Mouse (Mus musculus): Measurements from ENCODE around the gene Hmgcll1. TPM values are rescaled to one million over a fixed set of nuclear protein-coding genes. Genes with fewer than 3 reads are reported as not detected.
A peak's percentile ranks its signal among the peaks of the same experiment; 100 is the strongest.

Gene Hmgcll1
- polyA plus RNA-seq (2015; fragmentation: Nextera tagmentation; extraction: Ambion mirVana): 4.7 and 5.7 TPM in 2 replicates

DNA sequence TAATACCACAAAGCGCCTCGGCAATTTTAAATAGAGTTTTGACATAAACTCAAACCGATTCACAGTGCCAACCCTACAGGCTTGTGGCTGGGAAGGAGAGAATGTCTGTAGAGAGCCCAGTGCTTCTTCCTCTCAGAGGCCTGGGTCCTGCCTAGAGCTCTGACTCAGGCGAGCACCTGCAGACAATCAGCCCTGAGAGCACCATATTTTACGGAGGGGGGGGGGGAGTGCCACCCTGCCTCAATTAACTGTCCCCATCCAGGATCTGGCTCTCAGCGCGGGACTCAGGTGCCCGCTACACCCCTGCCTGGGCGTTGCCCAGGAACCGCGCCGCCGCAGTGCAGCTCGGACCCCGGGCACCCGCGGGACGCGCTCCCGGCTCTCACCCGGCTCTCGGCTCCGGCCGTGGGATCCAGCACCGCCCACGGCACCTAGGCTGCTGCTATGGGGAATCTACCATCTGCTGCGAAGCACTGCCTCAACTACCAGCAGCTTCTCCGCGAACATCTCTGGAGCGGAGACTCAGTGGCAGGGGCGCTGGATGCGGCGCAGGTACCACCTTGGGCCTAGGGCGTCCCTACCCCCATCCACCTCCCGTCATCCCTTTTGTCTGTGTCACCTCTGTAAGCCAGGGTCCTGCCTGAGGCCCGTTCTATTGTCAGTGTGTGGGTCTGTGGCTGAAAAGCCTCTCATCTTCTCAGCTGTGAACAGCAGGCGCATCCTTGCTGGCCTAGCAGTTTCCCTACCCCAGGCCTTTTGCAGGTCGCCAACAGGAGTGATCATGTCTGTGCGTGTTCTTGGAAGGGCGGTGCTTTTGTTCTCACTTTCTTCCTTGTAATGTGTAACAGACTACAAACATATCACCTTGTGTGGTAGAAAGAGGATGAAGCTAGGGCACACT, at the start of gene Hmgcll1:
Hmgcll1 (plus strand) TSS at position 225 of the 901 bp plus-strand sequence.
- ATAC-seq (peak; percentile 42), DNase-seq (ENCODE audit: low spot score) (peak; percentile 42)
- Histone ChIP-seq H3K4me3 (ENCODE audit: low read depth, low read length) (peak within 1 kb of the TSS; percentile 41), H3K36me3 (ENCODE audit: insufficient read depth, low read length) (no peaks in the 10 kb centered on the region), H3K27ac (ENCODE audit: low read length) (peak within 1 kb of the TSS; percentile 78), H3K4me1 (ENCODE audit: insufficient read depth, low read depth, low read length) (peaks cover 20% of the 10 kb centered on the region; the same call in 1 of the 2 replicates), H3K9ac (replicated peaks; ENCODE audit: low read depth) (peak within 1 kb of the TSS; percentile 34), H3K9me3 (ENCODE audit: low read length) (no peaks in the 10 kb centered on the region), H3K4me2 (replicated peaks; ENCODE audit: low read depth, low read length) (peak within 1 kb of the TSS; percentile 82), H3K27me3 (replicated peaks; ENCODE audit: insufficient read depth, low read length) (no peaks in the 10 kb centered on the region)
- TF ChIP-seq EP300 (IDR thresholded peaks at IDR 0.05) (no peak), CTCF (IDR thresholded peaks at IDR 0.05) (no peak)
- 11% methylated on average over 40 of the region's 40 CpGs for WGBS

DNA sequence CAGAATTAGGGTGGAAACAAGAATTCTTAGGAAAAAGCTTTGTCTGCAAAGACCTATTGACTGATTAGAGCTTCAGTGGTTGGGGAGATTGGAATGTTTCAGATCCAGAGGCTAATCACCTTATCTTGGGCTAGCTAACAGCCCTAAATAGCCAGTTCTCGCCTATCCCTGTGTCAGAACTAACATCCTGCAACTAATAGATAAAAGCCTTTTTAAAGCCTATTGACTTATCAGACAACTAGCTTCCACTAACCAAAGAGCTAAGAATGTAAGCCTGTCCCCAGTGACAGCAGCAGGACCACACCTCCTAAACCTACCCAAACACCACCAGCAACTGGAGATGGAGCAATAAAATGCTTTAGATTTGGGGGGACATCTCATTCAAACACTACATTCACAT, 34.6 kb upstream of the Hmgcll1 start:
- no peak for ATAC-seq
- Histone ChIP-seq H3K4me3 (ENCODE audit: low read depth, low read length) (no peak overlapping the region), H3K27me3 (replicated peaks; ENCODE audit: insufficient read depth, low read length) (no peaks in the 10 kb centered on the region), H3K27ac (ENCODE audit: low read length) (no peak overlapping the region), H3K4me1 (ENCODE audit: insufficient read depth, low read depth, low read length) (no peaks in the 10 kb centered on the region), H3K9me3 (ENCODE audit: low read length) (no peaks in the 10 kb centered on the region), H3K4me2 (replicated peaks; ENCODE audit: low read depth, low read length) (no peak overlapping the region), H3K9ac (replicated peaks; ENCODE audit: low read depth) (no peak overlapping the region), H3K36me3 (ENCODE audit: insufficient read depth, low read length) (no peaks in the 10 kb centered on the region)
- TF ChIP-seq EP300 (IDR thresholded peaks at IDR 0.05) (no peak), CTCF (IDR thresholded peaks at IDR 0.05) (no peak)
- DNase-seq (ENCODE audit: low spot score): no peak
- 78% methylated on average over 1 of the region's 1 CpGs for WGBS

DNA sequence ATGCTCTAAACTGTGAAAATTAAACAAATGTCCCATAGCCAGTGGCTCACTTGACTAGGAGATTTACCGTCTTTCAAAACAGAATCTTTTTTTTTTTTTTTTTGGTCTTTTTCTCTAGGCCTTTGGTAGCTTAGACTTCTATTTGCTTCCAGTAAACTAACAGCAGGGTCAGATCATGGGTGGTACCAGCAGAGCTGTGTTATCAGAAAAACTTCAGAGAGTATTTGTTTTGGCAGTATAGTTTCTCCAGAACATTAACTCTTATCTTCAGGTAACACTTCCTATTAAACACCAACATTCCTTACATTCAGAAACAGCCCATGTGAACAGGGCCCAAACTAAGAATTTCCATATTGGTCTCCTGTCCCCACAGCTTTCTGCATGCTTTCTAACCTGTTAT, 33.5 kb upstream of the Hmgcll1 start:
- H3K36me3 ChIP-seq (ENCODE audit: insufficient read depth, low read length): no peaks in the 10 kb centered on the region
- H3K27ac ChIP-seq (ENCODE audit: low read length): no peak overlapping the region
- TF ChIP-seq EP300 (IDR thresholded peaks at IDR 0.05) (peak; percentile 58; the same call in 1 of the 2 replicates), CTCF (IDR thresholded peaks at IDR 0.05) (no peak)
- H3K4me3 ChIP-seq (ENCODE audit: low read depth, low read length): no peak overlapping the region
- no peaks in the 10 kb centered on the region for H3K27me3 ChIP-seq (replicated peaks; ENCODE audit: insufficient read depth, low read length)
- 44% methylated on average over 1 of the region's 1 CpGs for WGBS
- H3K4me2 ChIP-seq (replicated peaks; ENCODE audit: low read depth, low read length): no peak overlapping the region
- DNase-seq (ENCODE audit: low spot score) (peak; percentile 48), ATAC-seq (peak; percentile 55)
- H3K9me3 ChIP-seq (ENCODE audit: low read length): no peaks in the 10 kb centered on the region
- H3K4me1 ChIP-seq (ENCODE audit: insufficient read depth, low read depth, low read length): no peaks in the 10 kb centered on the region
- H3K9ac ChIP-seq (replicated peaks; ENCODE audit: low read depth): no peak overlapping the region

DNA sequence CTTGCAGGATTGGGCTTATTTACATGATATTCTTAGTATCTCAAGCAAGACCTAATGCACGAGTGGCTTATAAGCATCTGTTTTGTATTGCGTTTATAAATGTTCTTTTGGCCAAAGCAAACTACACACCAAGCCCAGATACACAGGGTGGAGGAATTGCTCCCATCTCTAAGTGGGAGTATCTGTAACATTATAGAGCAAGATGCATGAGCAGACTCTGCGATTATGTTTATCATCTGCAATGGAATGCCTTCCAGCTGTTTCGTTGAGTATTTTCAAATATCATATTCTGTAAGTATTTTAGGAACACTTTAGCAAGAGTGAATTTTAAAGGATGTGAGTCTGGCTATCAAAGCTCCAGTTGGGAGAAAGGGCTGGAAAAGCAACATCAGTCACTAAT, 25.2 kb upstream of the Hmgcll1 start:
- no peak overlapping the region for H3K27ac ChIP-seq (ENCODE audit: low read length)
- ATAC-seq (peak; percentile 65), DNase-seq (ENCODE audit: low spot score) (peak; percentile 57)
- TF ChIP-seq EP300 (IDR thresholded peaks at IDR 0.05) (no peak), CTCF (IDR thresholded peaks at IDR 0.05) (no peak)
- WGBS: 66% methylated on average over 4 of the region's 4 CpGs
- no peaks in the 10 kb centered on the region for H3K9me3 ChIP-seq (ENCODE audit: low read length)
- H3K9ac ChIP-seq (replicated peaks; ENCODE audit: low read depth): no peak overlapping the region
- H3K4me1 ChIP-seq (ENCODE audit: insufficient read depth, low read depth, low read length): no peaks in the 10 kb centered on the region
- no peaks in the 10 kb centered on the region for H3K36me3 ChIP-seq (ENCODE audit: insufficient read depth, low read length)
- no peak overlapping the region for H3K4me2 ChIP-seq (replicated peaks; ENCODE audit: low read depth, low read length)
- no peaks in the 10 kb centered on the region for H3K27me3 ChIP-seq (replicated peaks; ENCODE audit: insufficient read depth, low read length)
- no peak overlapping the region for H3K4me3 ChIP-seq (ENCODE audit: low read depth, low read length)

DNA sequence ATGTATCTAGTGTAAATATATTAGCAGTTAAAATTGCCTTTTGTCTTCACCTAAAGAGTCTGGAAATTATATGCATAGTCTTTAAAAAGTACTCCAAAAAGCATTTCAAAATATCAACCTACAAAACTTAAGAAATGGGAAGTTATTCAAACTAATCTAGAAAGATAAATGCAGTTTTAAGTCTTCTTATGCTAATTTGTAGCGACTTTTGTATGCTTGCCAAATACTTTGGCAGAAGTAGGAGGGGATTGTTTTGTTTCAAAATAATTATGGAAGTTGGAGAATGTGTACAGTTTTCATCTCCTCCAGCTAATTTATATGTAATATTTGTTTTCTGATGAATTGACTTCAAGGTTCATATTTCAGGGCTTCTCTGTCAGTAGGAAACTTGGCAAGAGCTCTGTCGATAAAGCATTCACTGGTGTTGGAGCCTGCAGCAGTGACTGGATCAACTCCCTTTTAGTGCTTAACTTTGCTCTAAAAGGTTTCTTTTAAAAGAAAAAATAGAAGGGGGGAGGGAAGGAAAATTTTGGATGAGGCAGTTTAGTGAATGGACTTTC, 15.8 kb upstream of the Hmgcll1 start:
- Histone ChIP-seq H3K4me2 (replicated peaks; ENCODE audit: low read depth, low read length) (no peak overlapping the region), H3K9ac (replicated peaks; ENCODE audit: low read depth) (no peak overlapping the region), H3K9me3 (ENCODE audit: low read length) (no peaks in the 10 kb centered on the region), H3K27me3 (replicated peaks; ENCODE audit: insufficient read depth, low read length) (no peaks in the 10 kb centered on the region), H3K36me3 (ENCODE audit: insufficient read depth, low read length) (no peaks in the 10 kb centered on the region), H3K27ac (ENCODE audit: low read length) (no peak overlapping the region), H3K4me3 (ENCODE audit: low read depth, low read length) (no peak overlapping the region), H3K4me1 (ENCODE audit: insufficient read depth, low read depth, low read length) (peaks cover 7% of the 10 kb centered on the region; the same call in 1 of the 2 replicates)
- no peak for TF ChIP-seq EP300 (IDR thresholded peaks at IDR 0.05)
- no peak for TF ChIP-seq CTCF (IDR thresholded peaks at IDR 0.05)
- ATAC-seq (no peak), DNase-seq (ENCODE audit: low spot score) (peak; percentile 61)
- 42% methylated on average over 2 of the region's 2 CpGs for WGBS

All from lung, postnatal 0 days (tissue).